Mouse (Mus musculus) forebrain, embryonic 13.5 days (tissue): ENCODE measurements around the gene Tmem131l. TPM values are rescaled to one million over a fixed set of nuclear protein-coding genes. Genes with fewer than 3 reads are reported as not detected.

Experiments
- ATAC-seq: fragments of 200-750 bp; cut with Nextera tagmentation; 2 replicates; pipeline ENCODE4 v1.8.0; 2017
- H3K27ac ChIP-seq: fragments of 300-500 bp; sonication (generic); 2 replicates; pipeline ENCODE4 v1.5.1; 2015; ENCODE audit warnings: inconsistent platforms, mild to moderate bottlenecking, moderate library complexity
- H3K27me3 ChIP-seq: fragments of 300-500 bp; sonication (generic); 2 replicates; pipeline ENCODE4 v1.6.1; 2015; ENCODE audit warnings: mild to moderate bottlenecking, inconsistent platforms
- H3K36me3 ChIP-seq: fragments of 300-500 bp; sonication (generic); 2 replicates; pipeline ENCODE4 v1.6.1; 2015; ENCODE audit warnings: mild to moderate bottlenecking, inconsistent platforms; ENCODE audit not compliant: poor library complexity, severe bottlenecking
- H3K4me1 ChIP-seq: fragments of 300-500 bp; sonication (generic); 2 replicates; pipeline ENCODE4 v1.6.1; 2015; ENCODE audit warnings: inconsistent platforms
- H3K4me2 ChIP-seq: fragments of 300-500 bp; sonication (generic); 2 replicates; pipeline ENCODE4 v1.6.1; 2015; ENCODE audit warnings: inconsistent platforms, mild to moderate bottlenecking, moderate library complexity
- H3K4me3 ChIP-seq: fragments of 300-500 bp; sonication (generic); 2 replicates; pipeline ENCODE4 v1.5.1; 2015; ENCODE audit warnings: mild to moderate bottlenecking, inconsistent platforms
- H3K9ac ChIP-seq: fragments of 300-500 bp; sonication (generic); 2 replicates; pipeline ENCODE4 v1.6.1; 2015; ENCODE audit warnings: mild to moderate bottlenecking, inconsistent platforms
- H3K9me3 ChIP-seq: fragments of 300-500 bp; sonication (generic); replicated peaks from 2 replicates; pipeline ENCODE4 v1.6.1; 2016; ENCODE audit warnings: inconsistent platforms
- WGBS: fragments of 180-500 bp; shearing (Covaris S2); methylation state at CpG from one replicate; pipeline ENCODE4 v1.1.7; 2015; 5-methylcytosine and 5-hydroxymethylcytosine counted together
- polyA plus RNA-seq: library from polyadenylated mRNA; unstranded; fragments of >200 nt; fragmentation: Nextera tagmentation; extraction: Ambion mirVana; gene quantifications from 2 replicates; pipeline ENCODE4 v1.2.1, GENCODE M21; 2015

The Tmem131l gene
- polyA plus RNA-seq, 1 experiment from 2014 or later: 139 TPM

DNA sequence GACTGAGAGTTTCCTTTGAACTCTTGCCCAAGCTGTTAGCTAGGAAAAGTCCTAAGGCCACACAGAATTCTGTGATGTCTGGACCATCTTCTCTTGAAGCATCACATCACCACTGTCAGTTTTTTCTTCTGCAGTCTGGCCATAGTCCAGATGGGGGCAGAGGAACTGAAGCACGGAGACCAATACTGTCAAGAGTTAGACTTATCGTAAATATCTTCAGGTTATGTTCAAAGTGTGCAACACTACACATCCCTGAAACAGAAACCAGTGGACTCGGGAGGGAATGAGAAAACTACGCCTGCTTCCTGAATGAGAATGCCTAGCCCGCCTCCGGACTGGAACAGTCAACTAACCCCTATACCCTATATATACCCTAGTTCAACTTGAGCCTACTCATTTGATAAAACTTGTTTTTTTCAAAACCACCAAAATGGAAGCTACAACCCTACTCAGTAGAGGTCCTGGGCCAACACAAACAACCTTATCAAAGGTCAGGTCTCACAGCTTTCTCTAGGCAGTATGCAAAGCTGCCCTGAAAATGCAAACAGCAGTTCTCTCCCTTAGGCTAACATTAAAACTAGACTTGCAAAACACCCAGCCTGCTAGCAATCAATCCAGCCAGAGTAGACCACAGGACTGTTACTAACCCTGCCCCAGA is 37.4 kb downstream of the Tmem131l start:
- Histone ChIP-seq H3K27me3 (no peaks in the 10 kb centered on the region), H3K9ac (no peak overlapping the region), H3K36me3 (peaks cover 12% of the 10 kb centered on the region), H3K4me3 (no peak overlapping the region), H3K9me3 (no peaks in the 10 kb centered on the region), H3K4me1 (peaks cover 19% of the 10 kb centered on the region), H3K4me2 (no peak overlapping the region), H3K27ac (no peak overlapping the region)
- no peak for ATAC-seq
- 93% methylated on average over 6 of the region's 6 CpGs for WGBS

DNA sequence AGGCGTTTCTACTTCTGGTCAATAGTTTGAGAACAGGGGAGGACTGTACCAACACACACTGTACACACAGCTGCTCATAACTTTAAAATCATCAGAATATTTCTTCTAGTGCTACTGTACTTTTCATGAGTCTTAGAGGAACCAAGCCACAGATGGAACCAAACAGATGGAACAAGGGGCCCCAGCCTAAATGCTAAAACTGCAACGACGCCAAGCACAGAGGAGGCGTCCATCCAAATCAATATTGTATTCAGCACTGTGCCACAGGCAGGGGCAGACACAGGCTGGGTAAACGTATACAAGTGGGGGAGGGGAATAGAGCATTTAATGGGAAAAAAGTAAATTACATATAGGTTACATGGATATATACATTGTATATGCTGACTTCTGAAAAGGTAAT is 42.4 kb downstream of the Tmem131l start:
- peaks cover 8% of the 10 kb centered on the region for H3K36me3 ChIP-seq
- H3K4me1 ChIP-seq: peaks cover 65% of the 10 kb centered on the region
- H3K4me3 ChIP-seq: no peak overlapping the region
- WGBS: 27% methylated on average over 5 of the region's 5 CpGs
- H3K27me3 ChIP-seq: no peaks in the 10 kb centered on the region
- peak; percentile 52 for ATAC-seq
- H3K27ac ChIP-seq: peak overlapping the region; percentile 91
- no peak overlapping the region for H3K9ac ChIP-seq
- peak overlapping the region; percentile 24; the same call in 1 of the 2 replicates for H3K4me2 ChIP-seq
- no peaks in the 10 kb centered on the region for H3K9me3 ChIP-seq

DNA sequence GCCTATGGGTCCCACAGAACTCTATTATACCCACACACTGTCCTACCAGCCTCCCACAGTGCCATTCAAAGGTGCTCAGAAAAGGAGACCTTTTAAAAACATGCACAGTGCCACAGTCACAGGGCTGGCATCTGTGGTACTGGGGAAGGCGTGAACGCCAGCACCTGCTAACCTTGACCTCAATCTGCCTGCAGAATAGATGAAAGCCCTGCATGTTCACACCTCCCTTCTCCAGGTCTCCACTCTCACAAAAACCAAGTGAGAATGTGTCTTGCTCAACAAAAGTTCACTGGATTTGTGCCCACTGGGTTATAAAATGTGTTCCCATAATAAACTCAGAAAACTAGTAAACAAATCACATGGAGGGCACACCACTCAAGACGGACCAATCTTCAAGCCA is 42.9 kb downstream of the Tmem131l start:
- Histone ChIP-seq H3K36me3 (peaks cover 4% of the 10 kb centered on the region), H3K9ac (peak overlapping the region; percentile 32; the same call in 1 of the 2 replicates), H3K4me1 (peaks cover 67% of the 10 kb centered on the region), H3K4me2 (peak overlapping the region; percentile 24), H3K9me3 (no peaks in the 10 kb centered on the region), H3K4me3 (no peak overlapping the region), H3K27ac (peak overlapping the region; percentile 91), H3K27me3 (no peaks in the 10 kb centered on the region)
- 36% methylated on average over 3 of the region's 3 CpGs for WGBS
- ATAC-seq: peak; percentile 71

DNA sequence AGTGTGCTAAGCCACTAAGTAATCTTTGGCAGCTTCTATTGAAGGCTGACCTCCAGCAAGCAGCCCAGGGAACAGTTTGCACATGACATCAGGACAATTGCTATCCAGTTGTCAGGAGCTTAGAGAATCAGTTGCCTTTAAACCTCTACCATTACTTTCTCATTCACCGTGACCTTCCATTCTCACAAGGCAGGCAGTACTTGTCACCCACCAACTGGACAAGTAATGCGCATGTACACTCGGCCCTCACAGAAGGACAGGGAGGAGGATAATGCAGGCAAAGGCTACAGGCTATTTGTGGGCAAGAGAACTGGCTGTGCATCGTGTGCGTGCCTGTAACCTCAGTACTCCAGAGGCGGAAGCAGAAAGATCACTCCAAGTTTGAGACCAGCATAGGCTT is 43.9 kb downstream of the Tmem131l start:
- 64% methylated on average over 6 of the region's 6 CpGs for whole genome bisulfite sequencing
- Histone ChIP-seq H3K27me3 (no peaks in the 10 kb centered on the region), H3K4me3 (no peak overlapping the region), H3K9me3 (no peaks in the 10 kb centered on the region), H3K4me2 (no peak overlapping the region), H3K4me1 (peaks cover 73% of the 10 kb centered on the region), H3K27ac (peak overlapping the region; percentile 91), H3K9ac (no peak overlapping the region; the same call in 1 of the 2 replicates), H3K36me3 (no peaks in the 10 kb centered on the region)
- ATAC-seq: no peak

DNA sequence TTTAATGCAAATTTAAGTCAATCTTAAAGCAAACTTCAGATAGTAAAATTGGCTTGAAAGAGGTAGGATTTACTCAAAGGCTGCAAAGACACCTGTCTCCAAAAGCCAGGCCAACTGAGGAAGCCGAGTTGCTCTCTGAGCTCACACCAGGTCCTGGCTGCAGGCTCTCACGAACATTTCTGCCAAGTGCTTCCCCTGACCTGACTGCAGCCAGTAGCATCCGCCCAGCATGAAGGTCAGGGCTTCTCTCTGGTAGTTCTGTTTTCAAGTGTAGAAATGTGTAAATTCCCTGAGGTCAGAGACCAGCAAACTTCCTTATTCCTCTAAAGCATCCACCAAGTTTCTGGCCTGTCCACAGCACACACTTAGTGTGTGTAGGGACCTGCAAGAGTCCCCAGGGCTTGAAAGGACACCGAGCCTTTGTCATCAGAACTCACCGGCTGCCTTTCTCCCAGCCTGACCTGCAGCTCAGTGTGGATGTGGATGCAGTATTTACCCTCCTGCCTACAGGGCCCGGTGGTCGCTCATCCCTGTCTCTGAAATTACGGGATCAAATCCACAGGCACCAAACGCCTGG is 44.6 kb downstream of the Tmem131l start:
- no peaks in the 10 kb centered on the region for H3K36me3 ChIP-seq
- no peaks in the 10 kb centered on the region for H3K27me3 ChIP-seq
- no peak overlapping the region for H3K4me2 ChIP-seq
- ATAC-seq: no peak
- peaks cover 81% of the 10 kb centered on the region for H3K4me1 ChIP-seq
- H3K4me3 ChIP-seq: no peak overlapping the region
- H3K27ac ChIP-seq: peak overlapping the region; percentile 91
- no peaks in the 10 kb centered on the region for H3K9me3 ChIP-seq
- H3K9ac ChIP-seq: no peak overlapping the region
- 48% methylated on average over 9 of the region's 9 CpGs for WGBS

DNA sequence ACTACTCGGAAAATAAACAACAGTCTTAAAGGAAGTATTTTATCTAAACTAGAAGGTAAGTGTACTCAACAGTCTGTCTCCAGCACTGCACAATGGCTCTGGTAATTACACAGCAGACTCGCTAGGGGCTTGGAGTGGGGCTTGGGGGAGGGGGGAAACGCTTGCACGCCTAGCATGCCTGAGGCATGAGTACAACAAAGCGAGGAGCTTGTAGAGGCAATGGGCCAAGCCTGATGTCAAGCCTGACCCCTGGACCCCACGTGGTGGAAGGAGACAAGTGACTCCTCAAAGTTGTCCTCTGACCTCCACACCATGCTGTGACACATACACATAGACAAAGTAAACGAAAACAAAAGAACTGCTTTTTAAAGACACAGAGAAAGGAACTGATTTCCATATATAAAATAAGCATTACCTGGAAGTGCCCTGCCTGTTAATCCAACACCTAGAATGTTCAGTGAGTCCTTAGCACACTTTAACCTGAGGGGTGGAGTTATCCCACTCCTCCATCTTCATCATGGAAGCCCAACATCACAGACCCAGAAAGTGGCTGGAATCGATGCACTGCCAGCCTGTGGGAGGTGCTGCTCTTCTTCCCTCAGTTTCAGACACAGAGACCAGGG is 45.6 kb downstream of the Tmem131l start:
- Histone ChIP-seq H3K4me2 (no peak overlapping the region), H3K27me3 (no peaks in the 10 kb centered on the region), H3K4me1 (peaks cover 91% of the 10 kb centered on the region), H3K27ac (peak overlapping the region; percentile 91), H3K4me3 (no peak overlapping the region), H3K9ac (no peak overlapping the region), H3K36me3 (no peaks in the 10 kb centered on the region), H3K9me3 (no peaks in the 10 kb centered on the region)
- 11% methylated on average over 8 of the region's 8 CpGs for WGBS
- peak; percentile 68 for ATAC-seq

DNA sequence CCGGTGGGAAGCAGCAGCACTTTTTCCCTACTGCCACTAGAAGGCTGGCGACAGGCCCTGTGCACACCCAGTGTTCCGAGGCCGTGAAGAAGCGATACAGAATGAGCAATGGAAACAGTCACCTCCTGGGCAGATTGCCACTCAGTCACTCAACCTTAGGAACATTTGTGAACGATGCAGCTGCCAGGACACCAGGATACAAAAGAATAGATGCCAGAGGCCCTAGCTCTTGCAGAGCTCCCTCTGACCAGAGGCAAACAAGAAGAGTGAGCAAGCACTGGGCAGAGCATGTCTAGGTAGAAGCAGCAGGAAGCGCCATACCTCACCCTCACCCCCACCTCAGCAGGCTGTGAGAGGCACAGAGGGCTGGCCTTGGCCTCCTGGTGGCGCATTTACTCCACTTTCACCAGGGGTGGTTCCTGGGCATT is 46.9 kb downstream of the Tmem131l start:
- H3K27me3 ChIP-seq: no peaks in the 10 kb centered on the region
- 38% methylated on average over 8 of the region's 8 CpGs for WGBS
- no peaks in the 10 kb centered on the region for H3K9me3 ChIP-seq
- H3K9ac ChIP-seq: peak overlapping the region; percentile 41; the same call in 1 of the 2 replicates
- peak overlapping the region; percentile 24 for H3K4me2 ChIP-seq
- no peaks in the 10 kb centered on the region for H3K36me3 ChIP-seq
- ATAC-seq: peak; percentile 50
- H3K4me1 ChIP-seq: peaks cover 100% of the 10 kb centered on the region
- peak overlapping the region; percentile 91 for H3K27ac ChIP-seq
- H3K4me3 ChIP-seq: no peak overlapping the region

DNA sequence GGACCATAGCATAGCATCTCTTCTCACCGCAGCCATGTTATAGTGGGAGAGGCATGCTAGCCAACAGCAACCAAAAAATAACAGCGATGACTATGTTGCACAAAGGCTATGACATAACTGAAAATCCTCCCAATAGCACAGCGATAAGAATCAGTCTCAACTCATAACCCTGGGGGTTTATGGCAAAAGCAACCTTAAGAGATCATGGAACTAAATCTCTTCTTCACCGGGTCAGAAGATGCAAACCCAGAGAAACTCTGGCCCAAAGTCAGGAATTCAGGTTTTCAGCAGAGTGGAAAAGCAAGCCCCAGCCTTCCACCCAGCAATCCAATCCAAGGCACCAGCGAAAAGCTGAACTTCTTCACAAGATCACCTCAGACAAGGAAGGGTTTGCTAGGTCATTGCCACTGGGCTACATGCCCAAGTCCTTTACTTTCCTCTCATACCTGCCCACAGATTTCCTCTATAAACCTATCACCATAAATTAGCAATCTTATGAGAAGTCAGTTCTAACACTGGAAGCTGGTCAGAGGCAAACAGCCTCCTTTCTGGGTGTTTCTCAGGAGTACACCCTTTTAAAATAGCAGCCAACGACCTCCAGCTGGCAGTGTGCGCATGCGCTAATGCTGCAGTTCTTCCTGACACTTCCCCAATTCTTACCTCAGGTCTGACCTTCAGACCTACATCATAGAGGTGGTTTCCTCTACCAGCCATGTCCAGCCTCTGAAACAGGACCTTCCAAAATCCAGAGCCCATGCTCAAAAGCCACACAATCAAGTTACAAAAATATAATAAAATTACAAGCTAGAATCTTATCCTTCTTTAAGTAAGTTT is 48.1 kb downstream of the Tmem131l start:
- no peaks in the 10 kb centered on the region for H3K9me3 ChIP-seq
- no peaks in the 10 kb centered on the region for H3K27me3 ChIP-seq
- H3K4me3 ChIP-seq: no peak overlapping the region
- H3K4me2 ChIP-seq: no peak overlapping the region
- peaks cover 99% of the 10 kb centered on the region for H3K4me1 ChIP-seq
- no peak for ATAC-seq
- H3K36me3 ChIP-seq: no peaks in the 10 kb centered on the region
- 92% methylated on average over 8 of the region's 8 CpGs for WGBS
- 0 out of 2 replicates have a peak overlapping the region, but pooled peaks have one; percentile 14 for H3K9ac ChIP-seq
- peak overlapping the region; percentile 11; the same call in 1 of the 2 replicates for H3K27ac ChIP-seq

DNA sequence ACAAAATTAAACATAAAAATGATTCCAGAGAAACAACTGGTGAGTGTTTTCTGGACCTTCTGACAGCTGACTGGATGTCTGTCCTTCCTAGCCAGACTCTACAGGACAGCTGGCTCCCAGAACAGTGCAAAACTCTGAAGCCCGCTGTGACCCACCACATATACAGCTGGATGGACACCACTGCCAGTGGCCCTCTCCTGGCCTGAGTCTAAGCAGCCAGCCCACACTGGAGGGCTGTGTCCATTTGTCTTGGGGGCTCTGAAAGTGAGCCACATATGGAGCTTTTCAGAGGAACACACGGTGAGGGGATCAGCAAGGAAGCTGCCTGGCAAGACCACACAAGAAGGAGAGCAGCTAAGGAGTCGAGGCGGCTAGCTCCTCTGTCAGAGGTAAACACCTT is 51.8 kb downstream of the Tmem131l start:
- Histone ChIP-seq H3K9ac (no peak overlapping the region), H3K4me3 (no peak overlapping the region), H3K27me3 (no peaks in the 10 kb centered on the region), H3K36me3 (no peaks in the 10 kb centered on the region), H3K9me3 (no peaks in the 10 kb centered on the region), H3K4me2 (no peak overlapping the region), H3K27ac (peak overlapping the region; percentile 58; the same call in 1 of the 2 replicates), H3K4me1 (peaks cover 99% of the 10 kb centered on the region)
- no peak for ATAC-seq
- 18% methylated on average over 4 of the region's 4 CpGs for WGBS

DNA sequence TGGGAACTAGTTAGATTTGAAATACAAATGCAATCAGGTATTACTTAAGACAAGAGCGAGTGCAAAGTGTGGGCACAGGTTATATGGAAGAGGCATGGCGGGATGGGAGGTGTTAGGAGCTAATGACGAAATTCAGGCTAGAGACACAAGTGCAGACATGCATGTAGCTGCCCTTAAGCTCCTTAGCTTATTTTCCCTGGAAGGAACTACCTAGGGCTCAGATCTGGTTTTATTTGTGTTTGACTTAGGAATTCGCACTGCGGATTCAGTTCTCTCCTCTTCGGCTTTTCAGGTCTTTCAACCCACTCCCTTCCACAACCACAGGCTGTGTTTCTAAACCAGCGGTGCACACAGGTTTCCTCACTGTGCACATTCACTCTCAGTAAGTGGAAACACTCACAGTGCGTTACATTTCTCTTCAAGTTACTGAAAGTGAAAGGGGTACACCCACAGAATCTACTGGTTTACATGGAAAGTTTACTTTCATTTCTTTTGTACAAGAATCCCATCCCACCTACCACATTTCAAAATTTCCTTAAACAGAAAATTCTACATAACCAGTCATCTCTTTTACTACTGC is 52.4 kb downstream of the Tmem131l start:
- Histone ChIP-seq H3K27ac (no peak overlapping the region), H3K9me3 (no peaks in the 10 kb centered on the region), H3K4me2 (no peak overlapping the region), H3K4me1 (peaks cover 99% of the 10 kb centered on the region), H3K4me3 (no peak overlapping the region), H3K36me3 (no peaks in the 10 kb centered on the region), H3K27me3 (no peaks in the 10 kb centered on the region), H3K9ac (no peak overlapping the region)
- no peak for ATAC-seq
- WGBS: 73% methylated on average over 8 of the region's 8 CpGs

DNA sequence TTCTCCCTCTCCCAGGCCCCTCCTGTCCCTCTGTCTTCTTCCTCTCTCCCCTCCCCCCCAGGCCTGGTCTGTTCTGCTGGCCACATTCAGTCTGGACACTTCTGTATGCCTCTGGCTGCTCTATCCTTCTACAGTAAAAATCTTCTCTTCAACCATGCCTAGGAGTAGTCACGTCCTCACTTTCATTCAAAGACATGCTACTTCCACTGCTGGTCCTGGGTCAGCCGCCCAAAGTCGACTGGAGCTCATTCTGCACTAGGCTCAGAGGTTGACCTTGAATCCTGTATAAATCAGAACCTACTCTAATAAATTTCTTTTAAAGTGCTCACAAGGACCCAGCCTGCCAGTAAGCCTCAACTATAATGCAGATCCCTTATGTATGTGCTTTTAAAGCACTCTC is 53.2 kb downstream of the Tmem131l start:
- no peaks in the 10 kb centered on the region for H3K9me3 ChIP-seq
- H3K27ac ChIP-seq: peak overlapping the region; percentile 93; the same call in 1 of the 2 replicates
- peaks cover 97% of the 10 kb centered on the region for H3K4me1 ChIP-seq
- no peak overlapping the region for H3K4me2 ChIP-seq
- no peak overlapping the region for H3K9ac ChIP-seq
- no peak overlapping the region for H3K4me3 ChIP-seq
- ATAC-seq: no peak
- WGBS: 82% methylated on average over 3 of the region's 3 CpGs
- no peaks in the 10 kb centered on the region for H3K27me3 ChIP-seq
- no peaks in the 10 kb centered on the region for H3K36me3 ChIP-seq
